Mouse (Mus musculus) embryonic fibroblast, embryonic 13.5 days (primary cell): ENCODE results near the gene Tmem175.

ENCODE experiments used
- CTCF ChIP-seq: IDR thresholded peaks from 2 replicates; pipeline ENCODE4 v1.5.1; 2011; ENCODE audit warnings: mild to moderate bottlenecking, control low read depth, low read length, moderate library complexity, borderline replicate concordance; ENCODE audit not compliant: insufficient read depth
- POLR2A ChIP-seq: IDR thresholded peaks from 2 replicates; pipeline ENCODE4 v1.6.1; 2011; ENCODE audit warnings: low read depth, mild to moderate bottlenecking, control low read depth, low read length, moderate library complexity

DNA sequence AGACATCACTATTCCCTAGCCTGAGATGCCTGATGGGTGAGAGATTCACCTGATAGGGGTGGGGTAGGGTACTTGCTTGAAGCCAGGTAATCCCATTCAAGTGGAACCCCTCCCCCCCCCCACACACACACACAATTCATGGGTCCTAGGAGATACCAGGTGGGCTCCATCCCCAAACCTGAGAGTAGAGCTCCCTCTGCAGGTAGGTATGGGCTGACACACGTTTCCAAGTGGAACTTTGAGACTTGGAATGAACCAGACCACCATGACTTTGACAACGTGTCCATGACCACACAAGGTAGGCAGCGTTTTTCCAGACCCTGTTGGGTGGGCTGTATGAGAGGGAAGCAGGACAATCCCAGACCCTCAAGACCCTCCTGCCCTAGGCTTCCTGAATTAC, 50.3 kb downstream of the Tmem175 start:
- no peak for TF ChIP-seq CTCF
- TF ChIP-seq POLR2A, result no peak
